In the genomic region with DNA sequence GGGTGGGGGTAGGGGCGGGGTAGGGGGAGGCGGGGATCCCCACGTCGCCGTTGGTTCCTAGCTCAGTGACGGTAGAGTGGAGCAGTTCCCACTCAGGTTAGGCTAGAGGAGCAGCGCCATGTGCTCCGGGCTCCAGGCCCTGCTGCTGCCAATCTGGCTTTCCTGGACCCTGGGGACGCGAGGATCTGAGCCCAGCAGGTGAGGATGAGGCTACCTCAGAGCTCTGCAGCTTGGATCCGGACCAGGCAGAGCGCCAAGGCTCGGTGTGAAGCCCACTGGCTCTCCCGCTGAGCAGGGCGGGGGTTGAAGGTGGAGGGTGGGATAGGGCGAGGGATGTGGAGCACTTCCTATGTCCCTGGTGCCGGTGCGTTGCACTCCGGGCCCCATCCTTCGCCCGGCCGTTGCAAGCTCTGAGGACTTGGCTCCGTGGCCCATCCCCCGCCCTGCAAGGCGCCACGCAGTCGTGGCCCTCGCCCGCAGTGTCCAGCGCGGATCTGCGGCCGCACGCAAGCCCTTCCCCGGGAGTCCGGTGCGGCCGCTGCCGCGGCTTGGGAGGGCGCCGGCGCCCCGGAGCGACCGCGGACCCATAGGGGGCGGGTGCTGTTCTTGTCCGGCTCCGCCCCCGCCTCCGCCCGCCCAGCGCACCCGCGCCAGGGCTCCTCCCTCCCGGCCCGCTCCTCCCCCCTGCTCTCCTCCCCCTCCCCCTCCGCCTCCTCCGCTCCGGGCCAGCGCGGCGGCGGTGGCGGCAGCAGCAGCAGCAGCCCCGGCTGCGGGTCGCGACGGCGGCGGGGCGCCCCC, we compare ENCODE assay signal across 9 mouse cellular contexts.
A peak's percentile ranks its signal among the peaks of the same experiment; 100 is the strongest.
DNase-seq lines count a peak whose midpoint lies in the region; ATAC-seq and TF ChIP-seq lines count a peak whose summit lies in the region.
"Had no signal": no experiment of that assay in that cellular context is flagged by ENCODE, and none has a peak within 500 bp of the region (broad histone marks: within the 10 kb centered on the region; RNA-seq: fewer than 3 reads in every experiment).

No protein-coding gene starts in this region.

- TF ChIP-seq CTCF in midbrain, postnatal 0 days (IDR thresholded peaks at IDR 0.05), result peak; percentile 13; the same call in 1 of the 2 replicates
- no peak for TF ChIP-seq CTCF in testis, adult 2 months (IDR thresholded peaks at IDR 0.05; ENCODE audit: control insufficient read depth, insufficient read depth, insufficient replicate concordance, low read depth, low read length)

- TF ChIP-seq POLR2A in testis, adult 2 months (IDR thresholded peaks at IDR 0.05; ENCODE audit: control insufficient read depth, low read depth, low read length), result no peak

- peak overlapping the region; percentile 87 for H3K4me3 ChIP-seq in forebrain, embryonic 16.5 days (replicated peaks; ENCODE audit: low read length)
- peak overlapping the region; percentile 48 for H3K4me3 ChIP-seq in intestine, embryonic 14.5 days (ENCODE audit: low read depth, low read length)
- peak overlapping the region; percentile 64 for H3K4me3 ChIP-seq in midbrain, postnatal 0 days (ENCODE audit: low read depth, low read length)
- H3K4me3 ChIP-seq in testis, adult 2 months (ENCODE audit: control insufficient read depth, low read depth, low read length), result peak overlapping the region; percentile 85

- intact Hi-C loops in gastrocnemius, postnatal 36 days (cut with DNase I), result no loop called here
- intact Hi-C loops in left cerebral cortex, postnatal 36 days (cut with DNase I), result loop anchor here (10.0 kb wide), 2 partner anchors 114 to 184 kb away; no protein-coding TSS in a partner anchor

- 0 out of 2 replicates have a peak, but pooled peaks cover 5% of the 10 kb centered on the region for H3K27me3 ChIP-seq in forebrain, embryonic 16.5 days (replicated peaks; ENCODE audit: control insufficient read depth, insufficient read depth, low read length)
- H3K27me3 ChIP-seq in intestine, embryonic 14.5 days (replicated peaks; ENCODE audit: control insufficient read depth, insufficient read depth, low read length), result peaks cover 26% of the 10 kb centered on the region
- no peaks in the 10 kb centered on the region for H3K27me3 ChIP-seq in midbrain, postnatal 0 days (ENCODE audit: insufficient read depth, low read length)
- H3K27me3 ChIP-seq in testis, adult 2 months (ENCODE audit: control insufficient read depth, insufficient read depth, low read length), result no peaks in the 10 kb centered on the region
- H3K27me3 ChIP-seq: CH12.LX had no signal

- peaks cover 16% of the 10 kb centered on the region for H3K4me1 ChIP-seq in forebrain, embryonic 16.5 days (replicated peaks; ENCODE audit: control insufficient read depth, insufficient read depth, low read length)
- H3K4me1 ChIP-seq in intestine, embryonic 14.5 days (replicated peaks; ENCODE audit: control insufficient read depth, insufficient read depth, low read length), result 0 out of 2 replicates have a peak, but pooled peaks cover 4% of the 10 kb centered on the region
- 0 out of 2 replicates have a peak, but pooled peaks cover 10% of the 10 kb centered on the region for H3K4me1 ChIP-seq in midbrain, postnatal 0 days (ENCODE audit: insufficient read depth, low read length)
- peaks cover 9% of the 10 kb centered on the region for H3K4me1 ChIP-seq in testis, adult 2 months (ENCODE audit: control insufficient read depth, insufficient read depth, low read length)

- H3K9ac ChIP-seq in forebrain, embryonic 16.5 days (replicated peaks; ENCODE audit: low read depth, low read length), result peak overlapping the region; percentile 90
- peak overlapping the region; percentile 31 for H3K9ac ChIP-seq in intestine, embryonic 14.5 days (ENCODE audit: low read length)
- peak overlapping the region; percentile 88 for H3K9ac ChIP-seq in midbrain, postnatal 0 days (replicated peaks; ENCODE audit: low read length, poor library complexity, severe bottlenecking)

- peak; percentile 91 for ATAC-seq in forebrain, embryonic 16.5 days
- peak; percentile 91 for ATAC-seq in intestine, embryonic 14.5 days (replicated peaks; ENCODE audit: low FRiP score, low TSS enrichment, low read depth)
- peak; percentile 91 for ATAC-seq in midbrain, postnatal 0 days (ENCODE audit: low FRiP score)

- H3K27ac ChIP-seq in forebrain, embryonic 16.5 days (ENCODE audit: low read length), result peak overlapping the region; percentile 88
- no peak overlapping the region for H3K27ac ChIP-seq in intestine, embryonic 14.5 days (ENCODE audit: low read depth)
- peak overlapping the region; percentile 93 for H3K27ac ChIP-seq in midbrain, postnatal 0 days (ENCODE audit: low read depth, low read length)
- no peak overlapping the region for H3K27ac ChIP-seq in testis, adult 2 months (ENCODE audit: control insufficient read depth, insufficient read depth, low read depth, low read length)

- peak overlapping the region; percentile 94 for H3K4me2 ChIP-seq in forebrain, embryonic 16.5 days (ENCODE audit: low read length)
- peak overlapping the region; percentile 91 for H3K4me2 ChIP-seq in intestine, embryonic 14.5 days (ENCODE audit: low read length)
- peak overlapping the region; percentile 64 for H3K4me2 ChIP-seq in midbrain, postnatal 0 days (ENCODE audit: low read depth, low read length, poor library complexity, severe bottlenecking)

- peak; percentile 15 to 35 for DNase-seq in gastrocnemius, postnatal 4 days (ENCODE audit: low spot score in 2 of 2)
- DNase-seq in gastrocnemius, postnatal 36 days, result no peak
- DNase-seq in cerebellum, adult 18-20 months, result peak; percentile 83 to 92
- DNase-seq in intestine, embryonic 14.5 days (ENCODE audit: low spot score), result peak; percentile 83
- peak; percentile 74 to 85 for DNase-seq in left cerebral cortex, postnatal 36 days (ENCODE audit: low spot score in 2 of 2)
- peak; percentile 80 for DNase-seq in midbrain, postnatal 0 days (ENCODE audit: low spot score)

- no peaks in the 10 kb centered on the region for H3K36me3 ChIP-seq in forebrain, embryonic 16.5 days (ENCODE audit: control insufficient read depth, insufficient read depth)
- H3K36me3 ChIP-seq in intestine, embryonic 14.5 days (ENCODE audit: control insufficient read depth, insufficient read depth, low read length), result no peaks in the 10 kb centered on the region
- no peaks in the 10 kb centered on the region for H3K36me3 ChIP-seq in midbrain, postnatal 0 days (ENCODE audit: insufficient read depth, low read length)
- no peaks in the 10 kb centered on the region for H3K36me3 ChIP-seq in testis, adult 2 months (ENCODE audit: control insufficient read depth, insufficient read depth, low read length)

- under 1% methylated on average over 47 of the region's 74 CpGs for WGBS in forebrain, embryonic 16.5 days
- WGBS in intestine, embryonic 14.5 days, result under 1% methylated on average over 39 of the region's 74 CpGs
- WGBS in midbrain, postnatal 0 days, result 0% methylated on average over 43 of the region's 74 CpGs

- no peaks in the 10 kb centered on the region for H3K9me3 ChIP-seq in forebrain, embryonic 16.5 days (ENCODE audit: control insufficient read depth, low read length)
- no peaks in the 10 kb centered on the region for H3K9me3 ChIP-seq in intestine, embryonic 14.5 days (ENCODE audit: control insufficient read depth, low read length)
- no peaks in the 10 kb centered on the region for H3K9me3 ChIP-seq in midbrain, postnatal 0 days (ENCODE audit: low read length)

Comparison
In these comparisons a context has a peak if more than half of its experiments do, and no peak if none do; other contexts are left out.
1. DNase-seq: peak in gastrocnemius, postnatal 4 days (2 of 2), cerebellum, adult 18-20 months (2 of 2), intestine, embryonic 14.5 days (single experiment), left cerebral cortex, postnatal 36 days (2 of 2) and midbrain, postnatal 0 days (single experiment); none in gastrocnemius, postnatal 36 days (0 of 2).
2. H3K27ac ChIP-seq: peak in forebrain, embryonic 16.5 days (single experiment) and midbrain, postnatal 0 days (single experiment); none in intestine, embryonic 14.5 days (single experiment) and testis, adult 2 months (single experiment).
3. H3K9ac ChIP-seq: peak in every context shown above with its lines; median percentile 90 in forebrain, embryonic 16.5 days; 88 in midbrain, postnatal 0 days; 31 in intestine, embryonic 14.5 days.
4. Peak in every context shown above with its lines, with median percentiles within 50 percentile points of each other: ATAC-seq, H3K4me2 ChIP-seq and H3K4me3 ChIP-seq.